Mouse (Mus musculus) gastrocnemius, adult 2 months (tissue): ENCODE results near the gene Sirt4. TPM values are rescaled to one million over a fixed set of nuclear protein-coding genes. Genes with fewer than 3 reads are reported as not detected.
"Not testable (repeated sequence)": the region's sequence is repeated elsewhere in the genome, so short reads cannot be mapped to it uniquely, and the experiment has no call there.

Experiments used
- DNase-seq: peaks from one replicate; pipeline ENCODE4 v3.0.0; 2022
- H3K27ac ChIP-seq: fragments of 200-600 bp; 2 replicates; pipeline ENCODE4 v1.8.1; 2022; ENCODE audit warnings: mild to moderate bottlenecking
- H3K4me3 ChIP-seq: fragments of 200-600 bp; 2 replicates; pipeline ENCODE4 v1.8.1; 2022; ENCODE audit warnings: mild to moderate bottlenecking, moderate library complexity
- CTCF ChIP-seq: fragments of 200-600 bp; IDR thresholded peaks from 2 replicates; pipeline ENCODE4 v1.8.1; 2022; ENCODE audit warnings: antibody characterized with exemption, mild to moderate bottlenecking, moderate library complexity
- intact Hi-C: fragments of 180-260 bp; cut with DNase I; formaldehyde crosslinking; loops from one replicate; pipeline ENCODE4 v1.15.1; 2025
- total RNA-seq, 2 experiments: library from RNA; stranded (reverse); gene quantifications; 2 replicates each; pipeline ENCODE4 v1.2.3; 2021

Sirt4 gene
- total RNA-seq, 2 experiments from 2014 or later, result 10.9 to 17.3 TPM

- no peak for TF ChIP-seq CTCF
- peak overlapping the region; percentile 92 for H3K27ac ChIP-seq
- intact Hi-C loops, result no loop called here
- peak overlapping the region; percentile 57 for H3K4me3 ChIP-seq
- DNase-seq, result peak; percentile 18
Observed at GRCm38 (mm10) chr5:115522981-115523499, 38.5 kb upstream of the Sirt4 start.

- Histone ChIP-seq H3K4me3 (peak overlapping the region; percentile 57), H3K27ac (peak overlapping the region; percentile 92)
- no peak for TF ChIP-seq CTCF
- intact Hi-C loops, result no loop called here
- peak; percentile 13 for DNase-seq
Observed at GRCm38 (mm10) chr5:115522531-115522930, 38.0 kb upstream of the Sirt4 start.

DNA sequence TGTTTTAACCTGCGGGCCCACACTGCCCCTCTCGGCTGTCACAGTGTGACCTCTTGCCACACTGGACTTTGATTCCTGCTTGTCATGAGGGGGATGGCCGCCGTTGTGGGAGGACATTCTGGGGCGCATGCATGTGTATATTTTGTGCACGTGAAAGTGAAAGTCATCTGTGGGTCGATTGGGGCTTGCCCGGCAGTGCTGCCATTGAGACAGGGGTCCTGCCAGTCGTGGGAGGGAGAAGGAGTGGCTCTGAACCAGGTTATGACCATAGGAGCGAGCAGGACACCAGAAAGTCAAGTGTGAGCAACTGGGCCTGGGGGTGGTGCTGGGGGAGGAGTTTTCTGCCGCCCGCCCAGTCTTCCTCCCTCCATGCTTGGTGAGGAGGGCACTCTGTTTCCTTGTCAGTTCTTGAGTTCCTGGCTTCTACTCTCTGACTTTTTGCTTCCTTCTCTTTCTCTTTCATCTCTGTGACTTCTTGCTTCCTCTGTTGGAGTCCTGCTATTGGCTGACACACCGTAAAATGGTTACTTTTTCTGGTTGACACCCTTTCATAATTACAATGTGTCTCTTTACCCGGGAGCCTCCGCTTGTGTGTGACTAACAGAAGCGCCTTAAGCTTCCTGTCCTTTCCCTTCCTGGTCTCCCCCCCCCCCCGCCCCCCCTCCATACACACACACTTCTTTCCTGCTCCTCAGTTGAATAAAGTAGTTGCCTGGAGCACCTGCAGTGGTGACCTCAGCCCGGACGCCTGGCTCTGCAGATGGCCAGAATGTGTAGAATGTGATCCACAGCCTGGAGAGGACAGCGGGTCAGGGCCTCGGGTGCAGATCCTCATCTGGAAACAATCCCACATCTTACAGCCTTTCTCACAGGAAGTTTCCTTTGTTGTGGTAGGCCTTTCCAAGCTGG lies 37.3 kb upstream of the Sirt4 start:
- TF ChIP-seq CTCF, result no peak
- DNase-seq, result peak; percentile 72
- Histone ChIP-seq H3K27ac (peak overlapping the region; percentile 92), H3K4me3 (peak overlapping the region; percentile 57)
- intact Hi-C loops, result no loop called here

DNA sequence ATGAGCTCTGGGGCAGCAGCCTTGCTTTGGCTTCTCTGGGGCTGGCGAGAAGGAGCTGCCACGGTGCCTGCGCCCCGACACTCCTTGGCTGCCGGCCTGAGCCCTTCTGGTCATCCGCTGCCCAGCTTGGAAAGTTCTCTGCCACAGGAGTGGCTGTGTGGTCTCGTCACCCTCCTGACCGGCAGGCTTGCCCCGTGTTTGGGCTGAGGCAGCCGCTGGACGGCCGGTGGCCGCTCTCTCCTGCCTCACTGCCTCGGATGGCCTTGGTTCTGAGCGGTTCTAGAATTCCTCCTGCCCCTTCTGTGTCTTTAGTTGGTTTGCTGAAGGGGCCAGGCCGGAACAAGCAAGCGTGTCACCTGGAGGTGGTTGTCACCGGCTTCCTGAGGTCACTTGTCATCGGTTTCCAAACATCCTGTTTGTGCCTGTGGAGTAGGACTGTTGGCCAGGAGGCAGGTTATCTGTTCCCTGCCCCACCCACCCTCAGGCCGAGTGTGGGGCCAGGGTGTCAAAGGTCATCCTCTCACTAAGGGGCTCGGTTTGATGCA lies 35.9 kb upstream of the Sirt4 start:
- DNase-seq, result peak; percentile 76
- H3K27ac ChIP-seq, result peak overlapping the region; percentile 92
- intact Hi-C loops, result no loop called here
- H3K4me3 ChIP-seq, result peak overlapping the region; percentile 57
- no peak for TF ChIP-seq CTCF

DNA sequence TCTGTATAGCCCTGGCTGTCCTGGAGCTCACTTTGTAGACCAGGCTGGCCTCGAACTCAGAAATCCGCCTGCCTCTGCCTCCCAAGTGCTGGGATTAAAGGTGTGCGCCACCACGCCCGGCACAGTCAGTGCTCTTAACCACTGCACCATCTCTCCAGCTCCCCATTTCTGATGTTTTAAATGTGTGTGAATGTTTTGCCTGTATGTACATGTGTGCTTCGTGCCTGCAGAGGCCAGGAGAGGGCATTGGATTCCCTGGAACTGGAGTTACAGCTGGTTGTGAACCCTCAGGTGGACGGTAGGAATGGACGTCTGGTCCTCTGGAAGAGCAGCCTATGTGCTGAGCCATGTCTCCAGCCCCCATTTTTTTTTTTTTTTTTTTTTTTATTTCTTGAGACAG lies 33.7 kb upstream of the Sirt4 start:
- H3K4me3 ChIP-seq, DNase-seq, intact Hi-C loops: not testable (repeated sequence)
- 0 out of 2 replicates have a peak overlapping the region, but pooled peaks have one; percentile 13 for H3K27ac ChIP-seq

DNA sequence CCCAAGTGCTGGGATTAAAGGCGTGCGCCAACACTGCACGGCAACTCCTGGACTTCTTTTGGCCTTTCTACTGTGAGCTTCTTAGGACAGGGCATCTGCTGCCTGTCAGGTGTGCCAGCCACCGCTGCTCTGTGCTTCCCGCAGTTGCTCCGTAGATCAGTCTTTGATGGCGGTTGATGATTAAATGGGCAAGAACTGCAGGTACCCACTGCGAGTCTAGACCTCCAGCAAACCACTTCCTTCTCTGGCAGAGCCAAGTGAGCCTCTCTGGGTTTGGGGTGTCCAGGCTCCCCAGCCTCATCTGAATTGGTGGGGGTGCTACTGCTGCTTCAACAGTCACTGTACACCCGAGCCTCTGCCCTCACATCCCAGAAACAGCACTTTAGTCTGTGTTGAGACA lies 33.0 kb upstream of the Sirt4 start:
- Histone ChIP-seq H3K27ac (peak overlapping the region; percentile 90), H3K4me3 (no peak overlapping the region)
- no peak for TF ChIP-seq CTCF
- DNase-seq, result no peak
- intact Hi-C loops, result no loop called here

GRCm38 (mm10) chr5:115516908-115517307 lies 32.4 kb upstream of the Sirt4 start:
- intact Hi-C loops, result no loop called here
- TF ChIP-seq CTCF, result no peak
- DNase-seq, result no peak
- H3K27ac ChIP-seq, result peak overlapping the region; percentile 90
- peak overlapping the region; percentile 58 for H3K4me3 ChIP-seq

- TF ChIP-seq CTCF, result no peak
- Histone ChIP-seq H3K4me3 (peak overlapping the region; percentile 58), H3K27ac (peak overlapping the region; percentile 90)
- DNase-seq, result peak; percentile 59
- intact Hi-C loops, result no loop called here
Observed at GRCm38 (mm10) chr5:115516081-115516907, 31.8 kb upstream of the Sirt4 start.

GRCm38 (mm10) chr5:115514896-115515587 lies 30.5 kb upstream of the Sirt4 start:
- TF ChIP-seq CTCF, result no peak
- Histone ChIP-seq H3K27ac (peak overlapping the region; percentile 90), H3K4me3 (peak overlapping the region; percentile 58)
- intact Hi-C loops, result no loop called here
- peak; percentile 70 for DNase-seq

DNA sequence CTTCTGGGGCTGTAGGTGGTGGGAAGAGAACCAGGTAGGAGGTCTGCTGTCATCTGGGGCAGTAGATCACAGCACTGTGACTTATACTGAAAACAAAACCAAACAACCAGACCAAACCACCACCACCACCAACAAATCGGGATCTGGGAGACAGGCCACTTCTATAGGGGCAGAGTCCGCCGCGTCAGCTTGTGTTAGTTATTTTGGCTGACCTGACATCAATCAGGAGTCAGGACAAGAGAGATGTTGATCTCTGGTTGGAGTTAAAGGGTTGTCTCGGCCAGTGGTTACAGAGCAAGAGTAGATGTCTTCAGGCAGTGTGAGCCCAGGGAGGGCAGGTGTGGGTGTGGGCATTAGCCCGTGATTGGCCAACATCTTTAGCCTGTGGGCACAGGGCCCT lies 29.8 kb upstream of the Sirt4 start:
- H3K27ac ChIP-seq, result peak overlapping the region; percentile 90
- H3K4me3 ChIP-seq, result peak overlapping the region; percentile 58
- TF ChIP-seq CTCF, result no peak
- intact Hi-C loops, result no loop called here
- no peak for DNase-seq

- no peak for TF ChIP-seq CTCF
- H3K4me3 ChIP-seq, result peak overlapping the region; percentile 20; the same call in 1 of the 2 replicates
- DNase-seq, result no peak
- intact Hi-C loops, result no loop called here
- peak overlapping the region; percentile 90 for H3K27ac ChIP-seq
Observed at GRCm38 (mm10) chr5:115513721-115514120, 29.2 kb upstream of the Sirt4 start.

DNA sequence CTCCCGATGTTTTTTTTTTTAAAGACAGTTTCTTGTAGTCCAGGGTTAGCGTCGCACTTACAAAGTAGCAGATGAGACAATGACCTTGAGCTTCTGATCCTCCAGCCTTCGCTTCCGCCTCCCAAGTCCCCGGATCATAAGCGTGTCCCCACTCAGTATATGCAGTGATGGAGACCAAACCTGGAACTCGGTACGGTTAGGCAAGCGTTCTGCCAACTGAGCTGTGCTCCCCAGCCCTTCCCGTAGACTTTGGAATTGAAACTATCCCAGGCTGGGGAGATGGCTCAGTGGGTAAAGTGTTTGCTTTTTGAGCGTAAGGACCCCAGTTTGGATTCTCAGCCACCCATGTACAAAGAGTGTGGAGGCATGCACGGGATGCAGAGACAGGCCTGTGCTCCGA lies 28.7 kb upstream of the Sirt4 start:
- Histone ChIP-seq H3K27ac (peak overlapping the region; percentile 90), H3K4me3 (no peak overlapping the region)
- intact Hi-C loops, result no loop called here
- TF ChIP-seq CTCF, result no peak
- no peak for DNase-seq
